Mouse (Mus musculus) lung, postnatal 10 days (tissue): ENCODE results near the gene Ttc4.

ENCODE experiments used
- DNase-seq: peaks from one replicate; pipeline ENCODE4 v3.0.0; 2021

Ttc4 gene

GRCm38 (mm10) chr4:106647137-106647536 is 31.6 kb downstream of the Ttc4 start:
- no peak for DNase-seq

GRCm38 (mm10) chr4:106645797-106646196 is 32.9 kb downstream of the Ttc4 start:
- no peak for DNase-seq

GRCm38 (mm10) chr4:106644218-106644610 is 34.5 kb downstream of the Ttc4 start:
- DNase-seq: no peak

GRCm38 (mm10) chr4:106643483-106644217 is 35.1 kb downstream of the Ttc4 start:
- peak; percentile 35 for DNase-seq

- no peak for DNase-seq
Observed at GRCm38 (mm10) chr4:106634086-106634479, 44.7 kb downstream of the Ttc4 start.

GRCm38 (mm10) chr4:106633281-106634085 is 45.3 kb downstream of the Ttc4 start:
- DNase-seq: peak; percentile 18

- DNase-seq: peak; percentile 31
Observed at GRCm38 (mm10) chr4:106632313-106632712, 46.4 kb downstream of the Ttc4 start.

GRCm38 (mm10) chr4:106630333-106631220 is 48.2 kb downstream of the Ttc4 start:
- peak; percentile 75 for DNase-seq

- no peak for DNase-seq
Observed at GRCm38 (mm10) chr4:106629374-106629773, 49.4 kb downstream of the Ttc4 start.

- DNase-seq: no peak
Observed at GRCm38 (mm10) chr4:106628650-106629360, 49.9 kb downstream of the Ttc4 start.

- DNase-seq: no peak
Observed at GRCm38 (mm10) chr4:106627809-106628208, 50.9 kb downstream of the Ttc4 start.

- no peak for DNase-seq
Observed at GRCm38 (mm10) chr4:106624271-106624670, 54.5 kb downstream of the Ttc4 start.

- no peak for DNase-seq
Observed at GRCm38 (mm10) chr4:106622712-106623111, 56.0 kb downstream of the Ttc4 start.

GRCm38 (mm10) chr4:106622030-106622493 is 56.7 kb downstream of the Ttc4 start, which contains the start of gene Ttc22:
Ttc22 (plus strand) TSS chr4:106622432.
- DNase-seq: peak; percentile 62

GRCm38 (mm10) chr4:106621428-106621827 is 57.3 kb downstream of the Ttc4 start:
- DNase-seq: no peak

GRCm38 (mm10) chr4:106618898-106619297 is 59.8 kb downstream of the Ttc4 start:
- no peak for DNase-seq

- no peak for DNase-seq
Observed at GRCm38 (mm10) chr4:106617056-106617455, 61.7 kb downstream of the Ttc4 start, which contains the start of gene Lexm. Lexm (minus strand) TSS chr4:106617241.

GRCm38 (mm10) chr4:106615637-106616036 is 63.1 kb downstream of the Ttc4 start:
- no peak for DNase-seq

GRCm38 (mm10) chr4:106614881-106615280 is 63.9 kb downstream of the Ttc4 start:
- no peak for DNase-seq

- peak; percentile 77 for DNase-seq
Observed at GRCm38 (mm10) chr4:106614180-106614797, 64.5 kb downstream of the Ttc4 start.

GRCm38 (mm10) chr4:106613560-106613959 is 65.2 kb downstream of the Ttc4 start:
- no peak for DNase-seq

- no peak for DNase-seq
Observed at GRCm38 (mm10) chr4:106613105-106613504, 65.6 kb downstream of the Ttc4 start.
